Mouse (Mus musculus) adipocyte (in vitro differentiated cells): ENCODE measurements around the gene Vmn2r3.
"Not testable (repeated sequence)": the region's sequence is repeated elsewhere in the genome, so short reads cannot be mapped to it uniquely, and the experiment has no call there.

ENCODE experiments used
- DNase-seq: peaks from one replicate; pipeline ENCODE4 v3.0.0-alpha.2; 2016; ENCODE audit warnings: low spot score

The Vmn2r3 gene

DNA sequence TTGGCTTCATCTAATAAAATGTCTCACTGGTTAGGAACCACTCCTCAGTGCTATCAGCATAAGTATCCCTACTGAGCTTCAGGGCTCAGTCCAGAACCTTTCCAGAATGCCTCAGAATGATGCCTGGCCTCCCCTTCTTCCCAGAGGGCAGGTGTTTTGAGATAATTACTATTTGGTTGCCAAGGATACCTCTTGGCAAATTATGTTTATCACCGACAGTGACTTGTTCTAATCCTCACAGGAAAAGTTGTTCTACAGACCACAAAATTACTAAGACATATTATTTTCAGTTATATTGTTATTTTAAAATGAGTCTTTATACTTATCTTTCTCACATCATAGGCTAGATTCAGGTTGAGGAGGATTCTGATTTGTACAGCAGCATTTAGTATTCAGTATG lies at the start of gene Vmn2r3:
Vmn2r3 (minus strand) TSS at position 101 of the 400 bp plus-strand sequence.
- no peak for DNase-seq

DNA sequence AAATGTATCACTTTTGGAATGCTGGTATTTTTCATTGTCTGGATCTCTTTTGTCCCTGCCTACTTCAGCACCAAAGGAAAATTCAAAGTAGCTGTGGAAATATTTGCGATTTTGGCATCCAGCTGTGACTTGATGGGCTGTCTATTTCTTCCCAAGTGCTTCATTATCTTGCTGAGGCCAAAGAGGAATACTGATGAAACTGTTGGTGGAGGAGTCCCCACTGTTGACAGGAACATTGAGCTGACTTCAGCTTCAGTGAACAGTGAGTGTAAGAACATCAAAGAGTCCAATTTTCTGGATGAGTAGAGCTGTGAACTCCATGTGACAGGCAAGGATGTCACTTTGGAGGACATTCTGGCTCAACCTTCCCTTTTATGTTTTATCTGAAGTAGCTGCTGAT lies 43.0 kb upstream of the Vmn2r3 start:
- DNase-seq: no peak

DNA sequence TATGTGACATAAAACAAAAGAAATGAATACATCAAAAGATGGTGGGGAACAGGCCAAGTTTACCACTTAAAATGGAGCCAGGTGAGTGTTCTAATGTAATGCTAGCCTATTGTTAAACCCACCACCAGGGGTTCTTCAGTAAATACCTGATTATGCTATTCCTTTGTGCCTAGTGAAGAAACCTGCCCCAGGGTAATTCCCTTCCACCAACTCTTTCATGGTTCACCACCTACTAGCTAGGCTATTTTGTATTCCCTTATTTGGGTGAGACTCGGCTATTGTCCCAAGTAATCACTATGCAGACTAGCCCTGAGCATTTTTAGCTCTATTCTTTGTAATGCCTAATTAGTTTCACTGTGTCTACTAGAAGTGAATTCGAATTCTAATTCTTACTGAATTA lies 32.3 kb upstream of the Vmn2r3 start:
- DNase-seq: no peak

GRCm38 (mm10) chr3:64306799-64307198 lies 17.3 kb upstream of the Vmn2r3 start:
- no peak for DNase-seq

DNA sequence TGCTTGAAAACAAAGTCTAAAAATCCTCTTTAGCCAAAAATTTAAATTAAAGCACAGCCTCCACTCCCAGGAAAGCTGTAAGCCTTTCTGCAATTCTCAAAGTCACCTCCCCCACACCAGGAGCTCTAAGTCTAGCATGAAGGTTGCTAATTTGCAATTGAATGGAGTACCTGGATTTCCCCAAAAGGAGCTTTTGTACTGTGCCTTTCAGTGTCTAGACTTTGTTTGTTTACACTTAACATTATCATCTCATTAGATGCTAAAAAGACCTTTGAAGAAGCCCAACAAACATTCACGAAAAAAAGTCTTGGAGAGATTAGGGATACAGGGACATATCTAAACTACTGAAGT lies 23.8 kb downstream of the Vmn2r3 start:
- DNase-seq: no peak

DNA sequence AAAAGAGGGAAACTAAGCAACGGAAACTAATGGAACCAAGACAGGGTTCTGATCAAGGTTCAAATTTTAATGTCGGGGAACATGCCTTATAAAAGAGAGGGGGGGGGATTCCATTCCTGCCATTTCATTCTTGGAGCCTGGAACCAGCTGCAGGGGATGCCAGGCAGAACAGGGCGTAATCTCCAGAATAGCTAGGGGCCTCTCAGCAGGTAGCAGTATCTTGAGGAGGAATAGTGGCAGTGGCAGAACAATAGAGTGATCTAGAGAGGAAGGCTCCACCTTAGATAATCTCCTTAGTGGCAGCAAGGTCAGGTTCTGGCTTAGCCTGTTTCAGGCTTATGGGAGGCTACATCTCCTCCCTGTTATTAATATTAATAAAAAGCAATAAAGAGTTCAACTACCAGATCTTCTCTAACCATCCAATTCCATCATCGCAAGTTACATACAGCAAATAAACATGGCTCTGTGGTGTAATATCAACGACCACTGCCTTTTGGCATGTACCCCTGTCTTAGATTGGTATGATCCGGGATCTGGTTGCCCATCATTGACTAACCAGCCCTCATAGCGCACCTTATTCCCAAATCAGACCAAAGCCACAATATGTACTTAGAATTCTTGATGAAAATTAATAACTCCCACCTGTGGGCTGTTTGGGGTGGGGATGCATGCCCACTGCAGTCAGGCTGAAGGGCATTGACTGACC lies 24.3 kb downstream of the Vmn2r3 start:
- not testable (repeated sequence) for DNase-seq

DNA sequence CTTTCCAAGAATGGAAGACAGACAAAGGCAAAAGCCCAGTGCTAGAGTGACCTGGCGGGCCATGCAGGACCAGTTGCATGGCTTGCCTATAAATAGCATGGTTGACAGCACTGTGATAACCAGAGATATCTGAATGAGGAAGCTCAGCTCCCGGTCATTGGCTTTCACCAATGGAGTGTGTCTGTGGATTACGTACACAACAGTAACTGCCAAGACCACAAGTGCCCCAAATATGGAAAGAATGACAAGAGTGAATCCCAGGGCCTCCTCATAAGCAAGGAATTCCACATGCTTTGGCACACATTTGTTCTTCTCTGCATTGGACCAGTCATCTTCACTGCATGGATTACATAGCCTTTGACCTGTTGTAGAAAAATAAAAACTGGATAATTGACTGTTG lies 29.9 kb downstream of the Vmn2r3 start:
- DNase-seq: no peak

GRCm38 (mm10) chr3:64251646-64252045 lies 37.9 kb downstream of the Vmn2r3 start:
- DNase-seq: no peak

DNA sequence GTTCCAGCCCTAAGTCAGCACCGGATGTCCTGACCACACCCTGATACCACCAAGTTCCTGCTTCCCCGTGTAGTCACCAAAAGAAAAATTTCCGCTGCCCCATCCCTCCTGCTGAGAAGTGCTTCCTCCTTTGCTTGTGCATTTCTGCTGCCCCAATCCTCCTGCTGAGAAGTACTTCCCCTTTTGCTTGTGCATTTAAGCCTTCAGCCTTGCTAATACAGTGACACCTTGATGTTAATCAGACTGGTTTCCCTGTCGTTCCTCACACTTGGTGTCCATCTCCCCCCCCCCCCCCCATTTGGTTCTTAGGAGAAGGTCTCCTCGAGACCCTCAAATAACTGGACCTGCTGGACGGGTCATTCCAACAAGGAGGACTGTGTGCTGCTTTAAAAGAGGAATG lies 39.0 kb downstream of the Vmn2r3 start:
- not testable (repeated sequence) for DNase-seq

- DNase-seq: not testable (repeated sequence)
Measured at GRCm38 (mm10) chr3:64235459-64235858, 54.0 kb downstream of the Vmn2r3 start.

DNA sequence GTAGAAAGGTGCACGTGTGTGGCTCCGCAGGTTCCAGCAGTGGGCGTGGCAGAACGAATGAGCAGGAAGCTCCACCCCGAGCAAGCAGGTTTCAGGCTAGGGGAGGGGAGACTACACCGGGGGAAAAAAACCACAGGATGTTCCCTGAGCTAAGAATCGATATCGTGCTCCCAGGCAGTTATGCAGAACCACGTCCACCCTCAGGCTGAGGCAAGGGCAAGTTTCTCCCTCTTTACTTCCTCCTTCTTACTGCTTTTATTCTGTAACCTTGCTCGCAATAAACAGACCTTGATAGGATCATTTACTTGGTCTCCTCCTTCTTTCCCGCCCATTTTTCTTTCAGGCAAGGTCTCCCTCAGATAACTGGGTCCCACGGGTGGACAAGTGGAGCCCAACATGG lies 55.9 kb downstream of the Vmn2r3 start:
- DNase-seq: not testable (repeated sequence)

DNA sequence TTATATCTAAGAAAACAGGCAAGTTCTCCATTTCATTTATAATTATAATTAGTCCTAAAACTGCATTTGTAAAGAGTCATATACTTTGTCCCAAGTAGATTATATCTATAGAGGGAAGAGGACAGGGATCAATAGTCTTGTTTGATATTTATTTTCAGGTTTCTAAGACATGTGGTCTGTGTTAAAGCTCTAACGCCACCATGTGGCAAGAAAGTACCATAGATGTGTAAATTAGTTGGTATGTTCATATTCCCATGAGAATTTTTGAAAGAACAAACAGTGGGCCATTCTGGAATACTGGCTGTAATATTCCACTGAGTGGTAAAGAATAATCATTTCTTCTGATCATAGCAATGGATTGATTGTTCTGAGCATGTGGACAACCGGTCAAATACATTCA lies 62.3 kb downstream of the Vmn2r3 start:
- no peak for DNase-seq
